Mouse (Mus musculus) limb, embryonic 10.5 days (tissue): Measurements from ENCODE around the gene Camsap1. TPM values are rescaled to one million over a fixed set of nuclear protein-coding genes. Genes with fewer than 3 reads are reported as not detected.

Source experiments
- DNase-seq: peaks from one replicate; pipeline ENCODE4 v3.0.0-alpha.2; 2017; ENCODE audit warnings: low spot score
- H3K27ac ChIP-seq: fragments of 300-500 bp; sonication (generic); 2 replicates; pipeline ENCODE4 v1.5.1; 2016; ENCODE audit warnings: mild to moderate bottlenecking
- H3K27me3 ChIP-seq: fragments of 300-500 bp; sonication (generic); 2 replicates; pipeline ENCODE4 v1.6.1; 2016; ENCODE audit warnings: low read depth, mild to moderate bottlenecking; ENCODE audit not compliant: poor library complexity, severe bottlenecking
- H3K36me3 ChIP-seq: fragments of 300-500 bp; sonication (generic); 2 replicates; pipeline ENCODE4 v1.6.1; 2016; ENCODE audit warnings: mild to moderate bottlenecking, moderate library complexity
- H3K4me1 ChIP-seq: fragments of 300-500 bp; sonication (generic); 2 replicates; pipeline ENCODE4 v1.6.1; 2016
- H3K4me3 ChIP-seq: fragments of 300-500 bp; sonication (generic); 2 replicates; pipeline ENCODE4 v1.5.1; 2016; ENCODE audit warnings: mild to moderate bottlenecking, moderate library complexity
- H3K9me3 ChIP-seq: fragments of 300-500 bp; sonication (generic); replicated peaks from 2 replicates; pipeline ENCODE4 v1.6.1; 2016; ENCODE audit warnings: mild to moderate bottlenecking
- WGBS: fragments of 180-500 bp; shearing (Covaris S2); methylation state at CpG from one replicate; pipeline ENCODE4 v1.1.7; 2016; 5-methylcytosine and 5-hydroxymethylcytosine counted together
- polyA plus RNA-seq: library from polyadenylated mRNA; unstranded; fragments of >200 nt; fragmentation: Nextera tagmentation; extraction: Ambion mirVana; gene quantifications from 2 replicates; pipeline ENCODE4 v1.2.1, GENCODE M21; 2016

The Camsap1 gene
- polyA plus RNA-seq, 1 experiment from 2014 or later: 30.5 TPM

GRCm38 (mm10) chr2:26001136-26001535 is 18.1 kb upstream of the Camsap1 start:
- Histone ChIP-seq H3K4me1 (no peaks in the 10 kb centered on the region), H3K4me3 (no peak overlapping the region), H3K27me3 (no peaks in the 10 kb centered on the region), H3K9me3 (no peaks in the 10 kb centered on the region), H3K27ac (no peak overlapping the region), H3K36me3 (peaks cover 91% of the 10 kb centered on the region)
- DNase-seq: no peak
- 97% methylated on average over 5 of the region's 5 CpGs for WGBS

- peaks cover 60% of the 10 kb centered on the region for H3K36me3 ChIP-seq
- 87% methylated on average over 3 of the region's 3 CpGs for WGBS
These were observed 14.6 kb upstream of the Camsap1 start for GRCm38 (mm10) chr2:25997716-25998115.

GRCm38 (mm10) chr2:25994791-25995190 is 11.7 kb upstream of the Camsap1 start:
- H3K27ac ChIP-seq: no peak overlapping the region
- H3K4me1 ChIP-seq: no peaks in the 10 kb centered on the region
- WGBS: 88% methylated on average over 3 of the region's 3 CpGs
- no peak for DNase-seq
- no peak overlapping the region for H3K4me3 ChIP-seq
- peaks cover 36% of the 10 kb centered on the region for H3K36me3 ChIP-seq
- H3K9me3 ChIP-seq: no peaks in the 10 kb centered on the region
- H3K27me3 ChIP-seq: no peaks in the 10 kb centered on the region

More at GRCm38 (mm10) chr2:25997716-25998115, 14.6 kb upstream of the Camsap1 start:
- Histone ChIP-seq H3K4me3 (no peak overlapping the region), H3K9me3 (no peaks in the 10 kb centered on the region), H3K27ac (no peak overlapping the region), H3K27me3 (no peaks in the 10 kb centered on the region), H3K4me1 (no peaks in the 10 kb centered on the region)
- no peak for DNase-seq

- Histone ChIP-seq H3K9me3 (no peaks in the 10 kb centered on the region), H3K4me3 (no peak overlapping the region), H3K36me3 (peaks cover 12% of the 10 kb centered on the region), H3K4me1 (no peaks in the 10 kb centered on the region; the same call in 1 of the 2 replicates), H3K27ac (no peak overlapping the region), H3K27me3 (no peaks in the 10 kb centered on the region)
- 83% methylated on average over 2 of the region's 2 CpGs for WGBS
- DNase-seq: no peak
These were observed 9.2 kb upstream of the Camsap1 start for GRCm38 (mm10) chr2:25992285-25992684.

GRCm38 (mm10) chr2:25989651-25990050 is 6.6 kb upstream of the Camsap1 start:
- peaks cover 10% of the 10 kb centered on the region for H3K27me3 ChIP-seq
- H3K36me3 ChIP-seq: no peaks in the 10 kb centered on the region
- DNase-seq: no peak
- no peaks in the 10 kb centered on the region; the same call in 1 of the 2 replicates for H3K4me1 ChIP-seq
- H3K4me3 ChIP-seq: no peak overlapping the region
- H3K9me3 ChIP-seq: no peaks in the 10 kb centered on the region
- no peak overlapping the region for H3K27ac ChIP-seq
- WGBS: 88% methylated on average over 1 of the region's 1 CpGs

- Histone ChIP-seq H3K27me3 (peaks cover 14% of the 10 kb centered on the region), H3K4me1 (peaks cover 7% of the 10 kb centered on the region), H3K4me3 (no peak overlapping the region), H3K27ac (no peak overlapping the region), H3K9me3 (no peaks in the 10 kb centered on the region), H3K36me3 (no peaks in the 10 kb centered on the region)
- WGBS: 91% methylated on average over 6 of the region's 6 CpGs
- no peak for DNase-seq
These were observed 4.7 kb upstream of the Camsap1 start for GRCm38 (mm10) chr2:25987817-25988216.

- Histone ChIP-seq H3K36me3 (no peaks in the 10 kb centered on the region), H3K4me1 (peaks cover 12% of the 10 kb centered on the region), H3K9me3 (no peaks in the 10 kb centered on the region), H3K27ac (no peak overlapping the region), H3K27me3 (peaks cover 14% of the 10 kb centered on the region), H3K4me3 (no peak overlapping the region)
- 70% methylated on average over 5 of the region's 5 CpGs for WGBS
- DNase-seq: no peak
These were observed 3.5 kb upstream of the Camsap1 start for GRCm38 (mm10) chr2:25986601-25987000.

GRCm38 (mm10) chr2:25982426-25983091 is 523 bp downstream of the Camsap1 start:
- peak overlapping the region; percentile 97 for H3K27ac ChIP-seq
- WGBS: 2% methylated on average over 76 of the region's 76 CpGs
- H3K36me3 ChIP-seq: peaks cover 20% of the 10 kb centered on the region
- H3K27me3 ChIP-seq: peaks cover 14% of the 10 kb centered on the region
- H3K4me3 ChIP-seq: peak overlapping the region; percentile 97
- no peaks in the 10 kb centered on the region for H3K9me3 ChIP-seq
- peak; percentile 73 for DNase-seq
- H3K4me1 ChIP-seq: peaks cover 31% of the 10 kb centered on the region

GRCm38 (mm10) chr2:25982052-25982425 is 1.0 kb downstream of the Camsap1 start:
- Histone ChIP-seq H3K4me1 (peaks cover 31% of the 10 kb centered on the region), H3K4me3 (peak overlapping the region; percentile 97), H3K9me3 (no peaks in the 10 kb centered on the region), H3K27ac (peak overlapping the region; percentile 97), H3K36me3 (peaks cover 22% of the 10 kb centered on the region), H3K27me3 (peaks cover 14% of the 10 kb centered on the region)
- peak; percentile 48 for DNase-seq
- WGBS: 2% methylated on average over 16 of the region's 16 CpGs

- Histone ChIP-seq H3K9me3 (no peaks in the 10 kb centered on the region), H3K4me3 (no peak overlapping the region), H3K27me3 (no peaks in the 10 kb centered on the region), H3K36me3 (peaks cover 40% of the 10 kb centered on the region), H3K27ac (no peak overlapping the region), H3K4me1 (peaks cover 27% of the 10 kb centered on the region)
- WGBS: 90% methylated on average over 4 of the region's 4 CpGs
- DNase-seq: no peak
These were observed 4.1 kb downstream of the Camsap1 start for GRCm38 (mm10) chr2:25978997-25979396.

GRCm38 (mm10) chr2:25977587-25978239 is 5.4 kb downstream of the Camsap1 start:
- WGBS: 87% methylated on average over 7 of the region's 7 CpGs
- no peak overlapping the region for H3K27ac ChIP-seq
- no peak overlapping the region for H3K4me3 ChIP-seq
- no peaks in the 10 kb centered on the region for H3K27me3 ChIP-seq
- no peaks in the 10 kb centered on the region for H3K9me3 ChIP-seq
- peaks cover 25% of the 10 kb centered on the region for H3K4me1 ChIP-seq
- no peak for DNase-seq
- H3K36me3 ChIP-seq: peaks cover 53% of the 10 kb centered on the region

GRCm38 (mm10) chr2:25975141-25975770 is 7.8 kb downstream of the Camsap1 start:
- no peaks in the 10 kb centered on the region for H3K9me3 ChIP-seq
- DNase-seq: no peak
- WGBS: 90% methylated on average over 4 of the region's 4 CpGs
- peaks cover 8% of the 10 kb centered on the region for H3K4me1 ChIP-seq
- H3K27me3 ChIP-seq: no peaks in the 10 kb centered on the region
- no peak overlapping the region for H3K4me3 ChIP-seq
- no peak overlapping the region for H3K27ac ChIP-seq
- H3K36me3 ChIP-seq: peaks cover 69% of the 10 kb centered on the region

GRCm38 (mm10) chr2:25970426-25970825 is 12.7 kb downstream of the Camsap1 start:
- Histone ChIP-seq H3K27ac (no peak overlapping the region), H3K27me3 (no peaks in the 10 kb centered on the region), H3K36me3 (peaks cover 78% of the 10 kb centered on the region), H3K4me1 (no peaks in the 10 kb centered on the region), H3K4me3 (no peak overlapping the region), H3K9me3 (no peaks in the 10 kb centered on the region)
- no peak for DNase-seq
- WGBS: 90% methylated on average over 2 of the region's 2 CpGs
